Comparison of ENCODE assay signal across 8 mouse cellular contexts in genomic region chr4:83524843-83525689, GRCm38 (mm10). TPM values are rescaled to one million over a fixed set of nuclear protein-coding genes. Genes with fewer than 3 reads are reported as not detected.
DNase-seq lines count a peak whose midpoint lies in the region; ATAC-seq and TF ChIP-seq lines count a peak whose summit lies in the region.

Gene Ccdc171 (plus strand): TSS chr4:83525545.

- ATAC-seq in embryonic facial prominence, embryonic 13.5 days (ENCODE audit: insufficient number of reproducible peaks, insufficient read depth, low FRiP score, low TSS enrichment, low read depth), result peak; percentile 92
- peak; percentile 95 for ATAC-seq in limb, embryonic 14.5 days (ENCODE audit: low FRiP score, low read depth)
- peak; percentile 94 for ATAC-seq in midbrain, postnatal 0 days (ENCODE audit: low FRiP score)

- peak within 1 kb of the TSS; percentile 97 for H3K27ac ChIP-seq in embryonic facial prominence, embryonic 13.5 days
- H3K27ac ChIP-seq in limb, embryonic 14.5 days (replicated peaks; ENCODE audit: low read depth, low read length), result peak within 1 kb of the TSS; percentile 94
- peak within 1 kb of the TSS; percentile 99 for H3K27ac ChIP-seq in midbrain, postnatal 0 days (ENCODE audit: low read depth, low read length)

- no peaks in the 10 kb centered on the region for H3K9me3 ChIP-seq in embryonic facial prominence, embryonic 13.5 days
- no peaks in the 10 kb centered on the region for H3K9me3 ChIP-seq in limb, embryonic 14.5 days (ENCODE audit: control insufficient read depth, low read length)
- H3K9me3 ChIP-seq in midbrain, postnatal 0 days (ENCODE audit: low read length), result no peaks in the 10 kb centered on the region

- peak; percentile 98 for DNase-seq in 3134 (ENCODE audit: extremely low read depth, insufficient read length, low spot score)
- peak; percentile 97 to 98 for DNase-seq in adrenal gland, postnatal 36 days
- DNase-seq in heart, adult 8-10 months (ENCODE audit: low spot score), result peak; percentile 91
- DNase-seq in kidney, adult 9 months, result peak; percentile 94
- peak; percentile 90 for DNase-seq in limb, embryonic 14.5 days (ENCODE audit: low spot score)
- DNase-seq in midbrain, postnatal 0 days (ENCODE audit: low spot score), result peak; percentile 96
- DNase-seq in spleen, postnatal 14 days (ENCODE audit: low spot score in 2 of 2), result peak; percentile 90 to 93

- H3K4me1 ChIP-seq in embryonic facial prominence, embryonic 13.5 days, result 0 out of 2 replicates have a peak, but pooled peaks cover 5% of the 10 kb centered on the region
- peaks cover 13% of the 10 kb centered on the region; the same call in 1 of the 2 replicates for H3K4me1 ChIP-seq in limb, embryonic 14.5 days (ENCODE audit: control insufficient read depth, insufficient read depth, low read length)
- H3K4me1 ChIP-seq in midbrain, postnatal 0 days (ENCODE audit: insufficient read depth, low read length), result no peaks in the 10 kb centered on the region

- TF ChIP-seq POLR2A in limb, embryonic 14.5 days (IDR thresholded peaks at IDR 0.05; ENCODE audit: borderline replicate concordance, extremely low read depth, insufficient read depth, insufficient read length), result peak; percentile 94; the same call in 1 of the 2 replicates

- no peak for TF ChIP-seq CTCF in midbrain, postnatal 0 days (IDR thresholded peaks at IDR 0.05)

- H3K9ac ChIP-seq in embryonic facial prominence, embryonic 13.5 days, result peak within 1 kb of the TSS; percentile 86
- peak within 1 kb of the TSS; percentile 74 for H3K9ac ChIP-seq in limb, embryonic 14.5 days (ENCODE audit: low read depth, low read length, severe bottlenecking)
- peak within 1 kb of the TSS; percentile 94 for H3K9ac ChIP-seq in midbrain, postnatal 0 days (replicated peaks; ENCODE audit: low read length, poor library complexity, severe bottlenecking)

- H3K27me3 ChIP-seq in embryonic facial prominence, embryonic 13.5 days, result no peaks in the 10 kb centered on the region
- H3K27me3 ChIP-seq in limb, embryonic 14.5 days (ENCODE audit: control insufficient read depth, insufficient read depth, low read length), result no peaks in the 10 kb centered on the region
- no peaks in the 10 kb centered on the region for H3K27me3 ChIP-seq in midbrain, postnatal 0 days (ENCODE audit: insufficient read depth, low read length)

- H3K4me2 ChIP-seq in embryonic facial prominence, embryonic 13.5 days, result peak within 1 kb of the TSS; percentile 81
- H3K4me2 ChIP-seq in limb, embryonic 14.5 days (replicated peaks; ENCODE audit: low read depth, low read length, severe bottlenecking), result peak within 1 kb of the TSS; percentile 85
- peak within 1 kb of the TSS; percentile 87 for H3K4me2 ChIP-seq in midbrain, postnatal 0 days (ENCODE audit: low read depth, low read length, poor library complexity, severe bottlenecking)

- no peaks in the 10 kb centered on the region for H3K36me3 ChIP-seq in embryonic facial prominence, embryonic 13.5 days
- no peaks in the 10 kb centered on the region for H3K36me3 ChIP-seq in limb, embryonic 14.5 days (ENCODE audit: control insufficient read depth, insufficient read depth, low read length)
- no peaks in the 10 kb centered on the region for H3K36me3 ChIP-seq in midbrain, postnatal 0 days (ENCODE audit: insufficient read depth, low read length)

- under 1% methylated on average over 73 of the region's 73 CpGs for WGBS in embryonic facial prominence, embryonic 13.5 days
- WGBS in limb, embryonic 14.5 days, result under 1% methylated on average over 66 of the region's 73 CpGs
- WGBS in midbrain, postnatal 0 days, result under 1% methylated on average over 65 of the region's 73 CpGs

- H3K4me3 ChIP-seq in embryonic facial prominence, embryonic 13.5 days, result peak within 1 kb of the TSS; percentile 72
- peak within 1 kb of the TSS; percentile 74 for H3K4me3 ChIP-seq in limb, embryonic 14.5 days (replicated peaks; ENCODE audit: low read length)
- peak within 1 kb of the TSS; percentile 62 for H3K4me3 ChIP-seq in midbrain, postnatal 0 days (ENCODE audit: low read depth, low read length)

RNA-seq across cellular contexts. Expression of gene Ccdc171, which starts in this region (rescaled TPM):
- total RNA-seq in adrenal gland, postnatal 36 days (2021), result 1 to 10 TPM; 1.7 to 2.4 TPM
- 6.4 and 7.7 TPM in 2 replicates for polyA plus RNA-seq in embryonic facial prominence, embryonic 13.5 days (2015; fragmentation: Nextera tagmentation; extraction: Ambion mirVana)
- 1 to 10 TPM in 2 of 4 experiments, under 1 TPM in 2; 0.33 to 1.5 (median 1.0) TPM for total RNA-seq in heart, adult 8-10 months (2022)
- 3.6 and 5.0 TPM in 2 replicates for polyA plus RNA-seq in limb, embryonic 14.5 days (2012; rRNA removed)
- 4.1 and 5.0 TPM in 2 replicates for polyA plus RNA-seq in limb, embryonic 14.5 days (2014; fragmentation: Nextera tagmentation; extraction: Ambion mirVana)
- total RNA-seq in midbrain, postnatal 0 days (2014; rRNA removed), result 4.2 and 7.1 TPM in 2 replicates
- polyA plus RNA-seq in midbrain, postnatal 0 days (2015; fragmentation: Nextera tagmentation; extraction: Ambion mirVana), result 1.7 and 2.0 TPM in 2 replicates

Comparison
In these comparisons a context has a peak if more than half of its experiments do, and no peak if none do; other contexts are left out.
1. Peak in every context shown above with its lines: DNase-seq, ATAC-seq, H3K4me3 ChIP-seq and H3K27ac ChIP-seq.